Mouse (Mus musculus): Measurements from ENCODE around the gene Cela3b. TPM values are rescaled to one million over a fixed set of nuclear protein-coding genes. Genes with fewer than 3 reads are reported as not detected.
A peak's percentile ranks its signal among the peaks of the same experiment; 100 is the strongest.

Gene Cela3b
- polyA plus RNA-seq, 2 experiments = 0.06 TPM; not detected in 1

GRCm38 (mm10) chr4:137471326-137471725, 41.0 kb upstream of the Cela3b start:
- ATAC-seq (ENCODE audit: insufficient read depth) = no peak
- Histone ChIP-seq H3K27ac (no peak overlapping the region), H3K4me3 (ENCODE audit: insufficient read depth in 1 of 2, low read depth in 2 of 2, low read length in 2 of 2) (no peak overlapping the region), H3K27me3 (ENCODE audit: control insufficient read depth, insufficient read depth, low read length) (no peaks in the 10 kb centered on the region), H3K4me1 (replicated peaks; ENCODE audit: control insufficient read depth in 2 of 2, insufficient read depth in 2 of 2, low read length in 1 of 2) (peaks cover 0 to 9% of the 10 kb centered on the region in 2 experiments), H3K4me2 (ENCODE audit: low read depth) (no peak overlapping the region), H3K9ac (replicated peaks) (no peak overlapping the region), H3K36me3 (replicated peaks; ENCODE audit: control insufficient read depth, insufficient read depth, low read depth) (no peaks in the 10 kb centered on the region), H3K9me3 (ENCODE audit: control insufficient read depth, low read length) (no peaks in the 10 kb centered on the region)
- DNase-seq (ENCODE audit: low read depth in 3 of 3, low spot score in 3 of 3) = no peak
- TF ChIP-seq CTCF (IDR thresholded peaks at IDR 0.05; ENCODE audit: low read depth) (no peak), EP300 (IDR thresholded peaks at IDR 0.05; ENCODE audit: low read depth) (no peak)
- WGBS (ENCODE audit: insufficient replicate concordance) = 48% methylated on average over 8 of the region's 8 CpGs

- Histone ChIP-seq H3K9me3 (ENCODE audit: control insufficient read depth, low read length) (no peaks in the 10 kb centered on the region), H3K4me2 (ENCODE audit: low read depth) (no peak overlapping the region), H3K27me3 (ENCODE audit: control insufficient read depth, insufficient read depth, low read length) (no peaks in the 10 kb centered on the region), H3K4me3 (ENCODE audit: insufficient read depth in 1 of 2, low read depth in 2 of 2, low read length in 2 of 2) (no peak overlapping the region), H3K27ac (no peak overlapping the region), H3K9ac (replicated peaks) (no peak overlapping the region), H3K36me3 (replicated peaks; ENCODE audit: control insufficient read depth, insufficient read depth, low read depth) (no peaks in the 10 kb centered on the region), H3K4me1 (replicated peaks; ENCODE audit: control insufficient read depth in 2 of 2, insufficient read depth in 2 of 2, low read length in 1 of 2) (peaks cover 0 to 6% of the 10 kb centered on the region in 2 experiments)
- 55% methylated on average over 9 of the region's 9 CpGs for WGBS (ENCODE audit: insufficient replicate concordance)
- DNase-seq (ENCODE audit: low read depth in 3 of 3, low spot score in 3 of 3) (no peak), ATAC-seq (ENCODE audit: insufficient read depth) (no peak)
- no peak for TF ChIP-seq EP300 (IDR thresholded peaks at IDR 0.05; ENCODE audit: low read depth)
- TF ChIP-seq CTCF (IDR thresholded peaks at IDR 0.05; ENCODE audit: low read depth) = no peak
Observed at GRCm38 (mm10) chr4:137470701-137471317, 40.5 kb upstream of the Cela3b start.

GRCm38 (mm10) chr4:137469845-137470692, 39.7 kb upstream of the Cela3b start:
- DNase-seq (ENCODE audit: low read depth in 3 of 3, low spot score in 3 of 3) = no peak

GRCm38 (mm10) chr4:137469081-137469844, 38.9 kb upstream of the Cela3b start:
- H3K9ac ChIP-seq (replicated peaks) = peak overlapping the region; percentile 19
- TF ChIP-seq EP300 (IDR thresholded peaks at IDR 0.05; ENCODE audit: low read depth) (no peak), CTCF (IDR thresholded peaks at IDR 0.05; ENCODE audit: low read depth) (no peak)
- peak overlapping the region; percentile 78 for H3K4me2 ChIP-seq (ENCODE audit: low read depth)
- DNase-seq (ENCODE audit: low read depth in 3 of 3, low spot score in 3 of 3) (no peak), ATAC-seq (ENCODE audit: insufficient read depth) (no peak)
- H3K27me3 ChIP-seq (ENCODE audit: control insufficient read depth, insufficient read depth, low read length) = no peaks in the 10 kb centered on the region
- H3K36me3 ChIP-seq (replicated peaks; ENCODE audit: control insufficient read depth, insufficient read depth, low read depth) = no peaks in the 10 kb centered on the region
- H3K9me3 ChIP-seq (ENCODE audit: control insufficient read depth, low read length) = no peaks in the 10 kb centered on the region
- H3K4me1 ChIP-seq (replicated peaks; ENCODE audit: control insufficient read depth in 2 of 2, insufficient read depth in 2 of 2, low read length in 1 of 2) = peaks cover 0 to 6% of the 10 kb centered on the region in 2 experiments
- no peak overlapping the region for H3K27ac ChIP-seq
- peak overlapping the region; percentile 53 for H3K4me3 ChIP-seq (ENCODE audit: insufficient read depth in 1 of 2, low read depth in 2 of 2, low read length in 2 of 2)
- 9% methylated on average over 20 of the region's 20 CpGs for WGBS (ENCODE audit: insufficient replicate concordance)

More at GRCm38 (mm10) chr4:137469845-137470692, 39.7 kb upstream of the Cela3b start:
- Histone ChIP-seq H3K27me3 (ENCODE audit: control insufficient read depth, insufficient read depth, low read length) (no peaks in the 10 kb centered on the region), H3K4me1 (replicated peaks; ENCODE audit: control insufficient read depth in 2 of 2, insufficient read depth in 2 of 2, low read length in 1 of 2) (peaks cover 0 to 6% of the 10 kb centered on the region in 2 experiments), H3K4me3 (ENCODE audit: insufficient read depth in 1 of 2, low read depth in 2 of 2, low read length in 2 of 2) (peak overlapping the region; percentile 53; a peak in 2 of 4 replicates), H3K27ac (no peak overlapping the region), H3K4me2 (ENCODE audit: low read depth) (peak overlapping the region; percentile 78), H3K9me3 (ENCODE audit: control insufficient read depth, low read length) (no peaks in the 10 kb centered on the region), H3K36me3 (replicated peaks; ENCODE audit: control insufficient read depth, insufficient read depth, low read depth) (no peaks in the 10 kb centered on the region), H3K9ac (replicated peaks) (no peak overlapping the region)
- no peak; the same call in 1 of the 2 replicates for TF ChIP-seq CTCF (IDR thresholded peaks at IDR 0.05; ENCODE audit: low read depth)
- no peak for TF ChIP-seq EP300 (IDR thresholded peaks at IDR 0.05; ENCODE audit: low read depth)
- ATAC-seq (ENCODE audit: insufficient read depth) = no peak
- 46% methylated on average over 15 of the region's 15 CpGs for WGBS (ENCODE audit: insufficient replicate concordance)
